Mouse (Mus musculus) liver, adult (tissue): ENCODE results near the gene Eya3.

ENCODE experiments used
- GATA4 ChIP-seq: IDR thresholded peaks from 2 replicates; pipeline ENCODE4 v1.6.1; 2014; ENCODE audit warnings: mild to moderate bottlenecking, low read length; ENCODE audit not compliant: insufficient replicate concordance

The Eya3 gene

DNA sequence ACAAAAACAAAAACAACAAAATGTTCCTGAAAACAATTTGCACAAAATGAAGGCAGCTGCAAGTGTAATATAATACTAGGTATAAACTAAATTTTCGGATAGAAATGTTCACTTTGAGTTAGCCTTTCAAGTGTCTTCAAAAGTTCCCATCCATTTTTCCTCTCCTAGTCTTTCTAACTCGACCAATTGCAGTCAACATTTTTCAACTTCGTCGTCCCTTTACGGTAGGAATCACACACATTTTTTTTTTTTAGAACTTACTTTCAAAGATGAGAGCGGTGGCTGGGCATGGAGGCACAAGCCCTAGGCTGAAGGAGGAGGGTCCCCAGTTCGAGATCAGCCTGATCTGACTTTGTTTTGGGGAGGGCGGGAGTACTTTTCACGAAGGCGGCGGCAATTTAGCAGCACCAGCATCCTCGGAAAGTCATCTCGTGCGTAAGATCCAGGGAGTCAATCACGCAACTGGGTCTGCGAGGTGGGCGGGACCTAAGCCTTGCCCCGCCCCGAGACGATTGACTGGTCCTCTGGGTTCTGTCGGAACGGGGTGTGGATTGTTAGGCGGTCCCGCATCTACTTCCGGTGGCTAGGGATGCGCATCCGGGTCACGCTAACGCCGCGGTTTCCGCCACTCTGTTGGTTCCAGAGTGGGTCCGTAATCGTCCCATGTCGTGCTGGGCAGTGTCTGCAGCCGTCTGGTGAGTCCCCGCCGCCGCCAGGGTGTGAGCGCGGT lies at the start of gene Eya3:
TSS of gene Eya3 (plus strand) at position 527 of the 730 bp plus-strand sequence.
- TF ChIP-seq GATA4 = no peak

DNA sequence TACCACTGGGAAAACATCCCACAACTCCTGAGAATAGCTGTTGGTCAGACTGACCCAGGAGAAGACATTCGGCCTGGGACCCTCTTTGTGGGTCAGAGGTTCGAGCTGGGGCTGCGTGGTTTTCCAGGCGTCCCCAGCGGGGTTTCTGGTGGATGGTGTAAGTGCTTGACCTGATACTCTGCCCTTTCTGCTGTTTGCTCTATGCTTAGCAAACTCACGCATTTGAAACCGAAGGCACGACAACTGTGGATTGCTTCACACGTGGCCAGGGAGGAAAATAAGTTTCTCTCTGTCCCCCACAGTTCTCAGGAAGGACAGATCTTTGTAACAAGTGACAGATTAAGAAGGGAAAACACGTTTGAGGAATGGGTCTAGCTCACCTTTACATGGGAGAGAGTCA lies 48.1 kb upstream of the Eya3 start:
- TF ChIP-seq GATA4 = no peak

DNA sequence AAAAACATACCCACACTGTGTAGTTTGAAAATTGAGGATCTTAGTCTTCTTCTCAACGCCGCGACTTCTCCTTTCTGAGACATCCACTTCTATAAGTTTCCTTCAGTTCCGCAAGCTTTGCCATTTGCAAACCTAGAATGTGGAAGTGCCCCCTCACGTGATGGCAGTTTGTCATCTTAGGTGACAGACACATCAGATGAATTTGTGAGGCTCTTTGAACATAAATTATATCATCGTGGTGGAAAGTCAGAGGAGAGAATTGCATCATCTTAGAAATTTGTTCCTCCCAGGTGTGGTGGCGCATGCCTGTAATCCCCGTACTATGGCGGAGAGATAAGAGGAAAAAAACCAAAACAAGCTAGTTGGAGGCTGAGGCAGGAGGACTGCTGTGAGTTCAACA lies 45.8 kb upstream of the Eya3 start:
- no peak for TF ChIP-seq GATA4

DNA sequence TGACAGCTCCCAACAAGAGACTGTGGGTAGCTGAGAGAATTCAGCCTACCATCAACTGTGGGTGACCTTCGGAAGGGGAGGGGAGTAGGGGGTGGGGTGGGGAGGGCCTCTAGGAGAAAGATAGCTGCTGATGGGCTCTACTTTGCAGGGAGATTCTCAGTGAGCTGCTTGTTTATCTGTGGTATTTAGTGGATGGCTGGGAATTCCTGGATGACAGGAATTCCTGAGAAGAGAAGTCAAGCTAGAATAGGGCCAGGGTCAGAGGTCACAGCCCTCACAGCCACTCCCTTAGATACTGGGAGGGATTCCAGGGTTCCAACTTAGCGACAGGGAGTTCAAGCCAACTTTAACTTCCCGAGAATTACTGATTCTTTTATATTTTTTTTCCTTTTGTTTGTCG lies 44.6 kb upstream of the Eya3 start:
- no peak for TF ChIP-seq GATA4

DNA sequence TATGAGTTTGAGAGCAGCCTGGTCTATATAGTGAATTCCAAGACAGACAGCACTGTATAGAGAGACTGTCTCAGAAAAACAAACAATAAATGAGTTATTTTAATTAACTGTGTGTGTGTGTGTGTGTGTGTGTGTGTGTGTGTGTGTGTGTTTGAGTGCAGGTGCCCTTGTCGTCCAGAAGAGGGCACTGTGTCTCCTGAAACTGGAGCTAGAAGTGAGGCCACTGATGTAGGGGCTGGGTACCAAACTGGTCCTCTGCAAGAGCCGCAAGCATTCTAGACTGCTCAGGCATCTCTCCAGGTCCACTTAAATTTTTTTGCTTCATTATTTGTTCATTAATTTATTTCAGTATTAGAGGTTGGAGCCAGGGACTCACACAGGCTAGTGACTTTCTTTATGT lies 39.9 kb upstream of the Eya3 start:
- TF ChIP-seq GATA4 = no peak

DNA sequence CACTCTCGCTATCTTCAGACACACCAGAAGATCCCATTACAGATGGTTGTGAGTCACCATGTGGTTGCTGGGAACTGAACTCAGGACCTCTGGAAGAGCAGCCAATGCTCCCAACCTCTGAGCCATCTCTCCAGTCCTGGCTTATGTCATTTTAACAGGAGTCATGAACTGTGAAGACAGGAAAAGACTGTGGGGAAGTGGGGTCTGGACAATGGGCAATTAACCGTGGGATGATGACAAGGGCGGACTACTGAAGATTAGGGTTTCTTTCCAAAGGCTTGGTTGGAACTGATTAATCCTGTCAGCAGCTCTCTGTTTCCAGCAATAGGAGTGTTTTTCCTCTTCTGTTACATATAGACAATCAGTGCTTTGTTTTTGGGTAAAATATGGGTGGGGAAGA lies 39.0 kb upstream of the Eya3 start:
- no peak; the same call in 1 of the 2 replicates for TF ChIP-seq GATA4

DNA sequence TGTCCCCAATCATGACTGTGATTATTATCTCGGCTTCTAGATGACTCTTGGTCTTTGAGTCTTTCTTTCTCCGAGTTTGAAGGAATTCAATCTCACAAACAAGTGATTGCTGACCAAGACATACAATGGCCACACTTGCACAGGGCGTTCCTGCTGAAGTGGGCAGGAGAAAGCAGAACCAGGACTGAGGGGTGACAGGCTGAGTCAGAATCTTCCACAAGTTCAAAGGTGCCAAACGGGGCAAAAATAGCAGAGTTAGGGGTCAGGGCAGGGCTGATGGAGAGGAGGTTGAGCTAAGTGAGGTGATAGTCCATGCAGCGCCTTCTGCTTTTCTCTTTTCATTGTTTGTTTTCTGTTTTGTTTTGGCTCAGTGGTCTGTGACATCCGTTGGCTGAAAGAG lies 38.3 kb upstream of the Eya3 start:
- no peak for TF ChIP-seq GATA4

DNA sequence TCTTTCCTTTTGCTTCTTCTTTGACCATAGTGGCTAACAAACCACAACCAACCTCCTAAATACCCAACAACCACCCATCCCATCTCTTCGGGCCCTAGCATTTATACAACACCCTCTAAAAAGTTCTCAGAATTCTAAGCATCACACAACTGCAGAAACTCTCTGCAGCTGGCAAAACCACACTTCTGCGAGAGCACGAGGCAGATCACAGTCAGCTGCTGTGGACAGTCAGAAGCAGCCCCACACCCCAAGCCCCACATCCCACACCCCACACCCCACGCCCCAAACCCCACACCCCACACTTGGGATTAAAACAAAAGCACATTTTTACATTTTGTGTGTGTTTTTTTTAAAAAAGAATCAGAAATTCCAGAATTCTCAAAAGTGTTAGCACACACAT lies 35.3 kb upstream of the Eya3 start:
- TF ChIP-seq GATA4 = no peak

DNA sequence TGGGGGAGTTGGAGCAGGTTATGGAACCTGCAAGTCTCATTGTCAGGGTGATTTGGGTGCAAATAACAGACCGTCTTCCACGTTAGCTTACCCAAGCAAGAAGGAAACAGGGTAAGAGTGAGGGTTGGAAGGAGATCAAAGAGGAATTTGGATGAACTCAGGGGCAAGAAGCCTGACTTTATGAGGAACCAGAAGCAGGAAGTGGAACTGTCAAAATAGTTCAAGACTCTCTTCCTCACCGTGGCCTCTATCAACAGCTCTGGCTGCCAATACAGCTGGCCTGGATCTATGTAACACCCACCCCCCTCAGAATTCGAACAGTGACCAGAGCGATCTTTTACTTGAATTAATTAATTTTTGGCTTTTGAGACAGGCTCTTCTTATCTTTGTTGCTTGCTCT lies 33.0 kb upstream of the Eya3 start:
- no peak for TF ChIP-seq GATA4

DNA sequence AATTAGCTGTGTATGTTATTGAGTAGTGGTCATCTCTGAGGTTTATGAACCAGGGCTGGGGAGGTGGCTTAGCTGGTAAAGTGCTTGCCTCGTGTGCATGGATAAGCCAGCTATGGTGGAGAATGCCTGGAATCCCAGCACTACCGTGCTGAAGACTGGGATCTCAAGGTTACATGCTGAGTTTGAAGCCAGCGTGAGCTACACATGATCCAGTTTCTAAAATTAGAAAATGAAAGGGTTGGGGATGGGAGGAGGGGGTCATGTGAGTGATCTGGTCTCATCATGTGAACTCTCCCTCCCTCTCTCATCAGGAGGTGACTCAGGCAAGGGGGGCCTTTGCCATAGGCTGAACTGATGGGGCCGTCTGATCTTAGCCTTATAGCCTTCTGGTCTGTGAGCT lies 30.6 kb upstream of the Eya3 start:
- no peak for TF ChIP-seq GATA4

DNA sequence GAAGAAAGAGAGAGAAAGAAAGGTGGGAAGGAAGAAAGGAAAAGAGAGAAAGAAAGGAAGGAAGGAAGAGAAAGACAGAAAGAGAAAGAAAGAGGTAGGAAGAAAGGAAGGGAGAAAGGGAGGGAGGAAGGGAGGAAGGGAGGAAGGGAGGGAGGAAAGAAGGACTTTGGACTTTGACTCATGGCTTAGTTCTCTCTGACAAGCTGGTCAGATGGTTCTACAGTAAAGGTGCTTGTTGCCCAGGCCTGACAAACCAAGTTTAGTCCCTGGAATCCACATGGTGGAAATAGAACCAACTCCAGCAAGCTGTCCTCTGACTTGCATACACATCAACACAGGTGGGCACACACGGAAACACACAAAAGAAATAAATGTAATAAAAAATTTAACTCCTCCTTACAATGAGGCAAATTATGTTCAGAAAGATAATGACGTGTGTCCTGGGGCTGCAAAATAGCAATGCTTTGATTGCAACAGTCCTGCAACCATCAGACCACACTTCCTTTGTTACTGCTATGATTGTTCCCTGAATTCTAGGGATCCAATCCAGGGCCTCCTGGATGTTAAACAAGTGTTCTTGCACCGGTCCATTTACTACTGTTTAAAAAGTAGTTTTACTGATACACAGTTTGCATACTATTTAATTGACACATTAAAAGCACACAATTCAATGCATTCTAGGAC lies 28.3 kb upstream of the Eya3 start:
- TF ChIP-seq GATA4 = no peak

DNA sequence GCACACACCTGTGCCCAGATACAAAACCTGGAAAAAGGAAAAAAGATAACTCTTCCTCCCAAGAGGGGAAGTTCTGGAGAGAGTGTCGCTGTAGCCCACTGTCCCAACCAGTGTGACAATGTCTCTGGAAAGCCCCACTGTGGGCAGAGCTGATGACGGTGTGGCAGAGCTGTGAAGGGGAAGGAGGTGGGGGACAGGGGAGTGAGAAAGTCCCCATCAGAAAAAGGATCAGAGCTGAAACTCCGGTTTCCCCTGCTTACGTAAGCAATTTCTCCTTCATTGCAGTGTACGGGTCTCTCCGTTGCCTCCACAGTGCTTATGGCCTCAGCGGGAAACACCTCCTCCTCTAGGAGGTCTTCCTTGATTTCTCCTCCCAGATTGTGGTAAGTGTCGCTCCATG lies 27.5 kb upstream of the Eya3 start:
- TF ChIP-seq GATA4 = no peak

DNA sequence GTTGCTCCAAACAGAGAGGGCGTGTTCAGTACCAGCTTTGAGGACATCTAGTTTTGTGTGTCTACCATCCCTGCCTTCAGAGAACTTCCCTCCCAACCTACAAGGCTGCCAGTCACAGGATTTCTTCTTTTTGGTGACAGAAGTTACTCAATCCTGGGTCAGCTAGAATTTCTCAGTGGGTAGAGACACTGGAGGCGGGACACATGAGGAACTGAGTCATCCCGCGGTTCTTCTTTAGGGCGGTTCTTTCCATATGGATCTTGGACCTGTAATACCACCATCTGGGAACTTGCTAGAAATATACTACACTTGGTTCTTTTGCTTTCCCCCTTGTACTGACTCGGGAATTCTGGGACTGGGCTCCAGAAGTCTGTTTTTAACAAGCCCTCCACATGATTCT lies 20.9 kb upstream of the Eya3 start:
- TF ChIP-seq GATA4 = no peak

DNA sequence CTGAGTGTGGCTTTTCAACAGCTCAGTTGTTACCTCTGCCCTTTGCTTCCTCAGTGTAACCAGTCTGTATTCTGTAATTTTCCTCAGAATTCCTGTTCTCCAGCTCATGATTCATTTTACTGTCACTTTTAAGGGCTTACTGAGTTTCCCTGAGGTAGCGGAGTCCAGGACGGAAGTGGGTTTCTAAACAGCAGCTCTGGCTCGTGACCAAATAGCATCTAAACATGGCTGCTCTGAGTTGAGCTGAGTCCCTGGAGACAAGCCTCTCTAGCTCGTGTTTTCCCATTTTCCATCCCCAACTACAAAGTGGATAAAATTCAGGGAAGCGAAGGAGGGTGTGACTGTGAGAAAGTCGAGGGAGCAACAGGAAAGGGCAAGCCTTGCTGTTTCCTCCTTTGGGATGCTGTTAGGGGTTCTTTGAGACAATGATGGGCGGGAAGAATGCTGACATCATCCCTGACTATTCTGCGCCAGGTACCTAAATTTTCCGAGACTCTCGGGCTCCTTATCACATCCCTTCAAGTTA lies 19.9 kb upstream of the Eya3 start:
- TF ChIP-seq GATA4 = no peak

DNA sequence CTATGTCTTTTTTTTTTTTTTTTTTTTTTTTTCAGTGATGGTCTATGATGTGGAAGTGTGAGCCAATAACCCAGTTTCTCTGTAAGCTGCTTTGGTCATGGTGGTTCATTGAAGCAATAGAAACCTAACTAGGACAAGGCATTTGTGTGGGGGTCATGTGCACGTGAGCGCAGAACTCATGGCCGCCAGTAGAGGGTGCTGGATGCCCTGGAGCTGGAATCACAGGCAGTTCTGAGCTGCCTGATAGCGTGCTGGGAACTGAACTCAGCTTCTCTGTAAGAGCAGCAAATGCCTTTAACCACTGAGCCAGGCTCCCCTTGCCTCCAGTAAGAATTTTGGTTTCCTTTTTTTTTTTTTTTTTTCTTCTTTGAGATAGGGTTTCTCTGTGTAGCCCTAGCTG lies 18.7 kb upstream of the Eya3 start:
- TF ChIP-seq GATA4 = no peak

DNA sequence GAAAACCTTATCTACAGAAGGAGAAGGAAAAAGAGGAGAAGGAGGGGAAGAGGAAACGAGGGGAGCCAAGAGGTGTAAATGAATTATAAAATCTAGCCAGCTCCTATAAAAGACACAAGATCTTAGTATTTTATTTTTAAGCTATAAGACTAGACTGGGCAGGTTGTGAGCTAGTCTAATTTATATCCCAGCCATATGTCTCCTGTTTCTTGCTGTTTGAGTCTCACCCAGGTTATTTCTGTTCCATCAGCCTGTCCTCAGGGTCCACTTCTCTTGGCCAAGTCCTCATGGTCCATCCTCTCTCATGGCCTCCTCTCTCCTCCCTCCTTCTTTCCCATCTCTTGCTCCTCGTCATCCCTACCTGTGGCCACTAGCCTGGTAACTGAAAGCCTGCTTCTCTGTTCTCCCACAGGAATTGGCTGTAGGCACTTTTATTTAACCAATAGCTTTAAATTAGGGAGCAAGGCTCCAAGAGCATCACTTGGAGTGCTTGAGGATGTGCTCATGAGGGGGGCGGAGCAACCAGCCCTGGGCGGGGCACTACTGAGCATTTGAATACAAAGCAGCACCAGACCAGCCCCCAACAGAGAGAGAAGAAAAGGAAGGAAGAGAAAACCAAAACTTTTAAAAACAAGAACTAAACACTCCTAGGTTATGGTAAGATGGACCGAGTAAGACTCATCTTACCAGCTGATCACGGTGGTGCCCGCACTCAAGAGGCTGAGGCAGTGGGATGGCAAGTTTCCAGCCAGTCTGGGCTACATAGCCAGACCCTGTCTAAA lies 17.3 kb upstream of the Eya3 start:
- no peak for TF ChIP-seq GATA4
